Mouse (Mus musculus) CH12.LX (cell line): ENCODE measurements at regions not wholly inside any gene's neighbourhood (a gene's known extent, or its start where the extent isn't known, plus 50 kb on each side); places are given as distances from the start of the nearest gene placed in this dataset.

ENCODE experiments used
- BHLHE40 ChIP-seq: IDR thresholded peaks from 2 replicates; pipeline ENCODE4 v1.6.1; 2011; ENCODE audit warnings: mild to moderate bottlenecking, low read depth, low read length, improper control_type of control experiment
- CTCF ChIP-seq, 2 experiments: IDR thresholded peaks in 1 of 2; conservative IDR thresholded peaks in 1 of 2; 2 replicates each; pipeline ENCODE4 v1.5.1; 2011 to 2012; ENCODE audit warnings: low read depth in 2 of 2, low read length in 2 of 2, improper control_type of control experiment in 1 of 2, inconsistent platforms in 1 of 2, mild to moderate bottlenecking in 1 of 2, moderate library complexity in 1 of 2
- ELF1 ChIP-seq: IDR thresholded peaks from 2 replicates; pipeline ENCODE4 v1.6.1; 2014; ENCODE audit warnings: low read depth, mild to moderate bottlenecking, inconsistent platforms, low read length, improper control_type of control experiment
- KAT2A ChIP-seq: IDR thresholded peaks from 2 replicates; pipeline ENCODE4 v1.6.1; 2012; ENCODE audit warnings: low read length, improper control_type of control experiment, inconsistent platforms; ENCODE audit not compliant: insufficient replicate concordance
- MAX ChIP-seq: IDR thresholded peaks from 2 replicates; pipeline ENCODE4 v1.6.1; 2011; ENCODE audit warnings: low read length, improper control_type of control experiment
- POLR2A ChIP-seq: IDR thresholded peaks from 2 replicates; pipeline ENCODE4 v1.6.1; 2011; ENCODE audit warnings: low read depth, mild to moderate bottlenecking, improper control_type of control experiment, low read length
- SIN3A ChIP-seq: IDR thresholded peaks from 2 replicates; pipeline ENCODE4 v1.6.1; 2012; ENCODE audit warnings: low read length, improper control_type of control experiment, inconsistent platforms
- SMC3 ChIP-seq: IDR thresholded peaks from 2 replicates; pipeline ENCODE4 v1.6.1; 2011; ENCODE audit warnings: low read depth, low read length, improper control_type of control experiment
- TBP ChIP-seq: conservative IDR thresholded peaks from 2 replicates; pipeline ENCODE4 v1.6.1; 2011; ENCODE audit warnings: low read depth, low read length, improper control_type of control experiment
- TCF12 ChIP-seq: IDR thresholded peaks from 2 replicates; pipeline ENCODE4 v1.6.1; 2014; ENCODE audit warnings: low read depth, mild to moderate bottlenecking, inconsistent platforms, low read length, improper control_type of control experiment
- USF1 ChIP-seq: IDR thresholded peaks from 2 replicates; pipeline ENCODE4 v1.6.1; 2014; ENCODE audit warnings: low read depth, mild to moderate bottlenecking, inconsistent platforms, low read length, improper control_type of control experiment
- ZC3H11A ChIP-seq: IDR thresholded peaks from 2 replicates; pipeline ENCODE4 v1.6.1; 2012; ENCODE audit warnings: low read depth, mild to moderate bottlenecking, inconsistent platforms, low read length, improper control_type of control experiment
- ZMIZ1 ChIP-seq: IDR thresholded peaks from 2 replicates; pipeline ENCODE4 v1.6.1; 2012; ENCODE audit warnings: low read depth, mild to moderate bottlenecking, inconsistent platforms, low read length, improper control_type of control experiment

GRCm38 (mm10) chr5:67539591-67540238, 68.0 kb upstream of the Shisa3 start:
- TF ChIP-seq ZC3H11A (no peak), CTCF (conservative IDR thresholded peaks at IDR 0.05 in 1 of 2, IDR thresholded peaks at IDR 0.05 in 1 of 2; ENCODE audit: low read depth in 2 of 2, low read length in 2 of 2) (no peak), USF1 (no peak), TBP (no peak), ZMIZ1 (no peak), ELF1 (no peak), POLR2A (no peak), SMC3 (no peak), TCF12 (no peak), KAT2A (no peak), SIN3A (no peak), BHLHE40 (no peak), MAX (no peak)
